Mouse (Mus musculus) G1E-ER4 (cell line): ENCODE results near the gene Fam131b. TPM values are rescaled to one million over a fixed set of nuclear protein-coding genes. Genes with fewer than 3 reads are reported as not detected.

Experiments
- GATA1 ChIP-seq: IDR thresholded peaks from one replicate; pipeline ENCODE4 v1.8.0; 2012; ENCODE audit warnings: low read length, inconsistent platforms
- polyA plus RNA-seq: library from polyadenylated mRNA; stranded (reverse); fragments of >175 nt; gene quantifications from 2 replicates; pipeline ENCODE4 v1.2.3, GENCODE M21; 2012

The Fam131b gene
- polyA plus RNA-seq, 1 experiment, result not detected

DNA sequence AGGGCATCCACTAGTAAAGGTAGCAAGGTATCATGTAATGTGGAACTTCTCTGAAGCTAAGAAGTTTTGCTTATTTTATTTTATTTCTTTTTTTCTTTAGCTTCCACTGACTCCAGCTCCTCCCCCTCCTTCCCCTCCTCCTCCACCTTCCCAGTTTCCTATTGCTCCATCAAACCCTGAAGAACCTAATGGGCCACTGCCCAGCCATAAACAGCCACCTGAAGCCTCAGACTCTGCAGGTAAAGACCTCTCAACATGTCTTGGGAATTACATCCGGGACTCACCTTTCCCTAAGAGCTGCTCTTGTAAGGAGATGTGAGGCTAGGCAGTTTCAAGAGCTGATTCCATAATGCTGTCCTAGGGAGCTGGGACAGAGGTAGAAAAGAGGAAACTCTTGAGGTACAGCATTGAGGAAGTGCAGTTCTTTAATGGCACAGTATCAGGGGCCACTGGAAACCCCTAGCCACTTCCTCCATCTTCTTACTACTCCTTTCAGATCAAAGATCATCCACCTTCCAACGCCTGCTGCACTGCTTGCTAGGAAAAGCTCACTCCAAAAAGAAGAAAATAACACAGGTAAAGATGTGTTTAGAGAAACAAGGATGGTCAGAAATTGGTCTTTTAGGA lies 13.9 kb downstream of the Fam131b start:
- no peak for TF ChIP-seq GATA1

DNA sequence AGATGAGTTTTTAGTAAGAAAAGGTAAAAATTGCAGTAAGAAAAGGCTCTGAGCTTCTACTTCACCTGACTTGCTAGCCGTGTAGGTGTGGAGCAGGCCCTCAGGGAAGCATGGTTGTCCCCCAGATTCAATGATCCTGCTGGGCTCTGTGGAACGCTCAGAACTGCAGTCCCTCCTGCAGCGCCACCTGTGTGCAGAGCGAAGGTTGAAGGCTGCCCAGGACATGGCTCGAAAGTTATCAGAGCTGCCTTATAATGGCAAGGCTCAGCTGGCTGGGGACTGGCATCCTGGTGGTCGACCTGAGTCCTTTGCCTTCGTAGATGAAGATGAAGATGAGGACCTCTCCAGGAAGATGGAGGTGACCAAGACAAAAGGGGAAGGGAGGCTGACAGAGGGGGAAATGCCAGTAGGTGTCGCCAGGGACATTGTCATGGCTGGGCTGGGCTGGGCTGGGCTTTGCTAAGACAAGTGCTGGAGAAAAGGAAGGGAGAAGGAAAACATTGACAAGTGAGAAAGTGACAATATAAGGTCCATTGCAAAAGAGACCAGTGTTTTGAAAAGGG lies 14.5 kb downstream of the Fam131b start:
- no peak for TF ChIP-seq GATA1

DNA sequence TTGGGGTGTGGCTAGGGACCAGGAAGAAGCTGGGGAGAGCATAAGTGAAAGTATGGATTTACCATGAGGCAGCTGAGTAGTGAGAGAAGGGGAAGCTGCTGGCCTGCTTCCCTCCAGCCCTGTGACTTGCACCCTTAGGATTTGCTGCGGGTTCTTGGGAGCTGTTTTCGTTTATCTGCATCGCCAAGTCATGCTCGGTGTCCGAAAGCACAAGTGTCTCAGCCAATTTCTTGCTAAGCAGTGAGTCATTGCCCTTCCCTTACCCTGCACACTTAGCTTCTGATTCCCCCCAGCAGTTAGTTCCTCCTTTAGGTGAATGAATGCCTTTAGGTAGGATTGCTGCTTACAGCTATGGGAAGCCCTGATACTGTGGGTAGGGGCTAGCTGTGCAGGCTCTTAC lies 25.1 kb downstream of the Fam131b start:
- TF ChIP-seq GATA1, result no peak

DNA sequence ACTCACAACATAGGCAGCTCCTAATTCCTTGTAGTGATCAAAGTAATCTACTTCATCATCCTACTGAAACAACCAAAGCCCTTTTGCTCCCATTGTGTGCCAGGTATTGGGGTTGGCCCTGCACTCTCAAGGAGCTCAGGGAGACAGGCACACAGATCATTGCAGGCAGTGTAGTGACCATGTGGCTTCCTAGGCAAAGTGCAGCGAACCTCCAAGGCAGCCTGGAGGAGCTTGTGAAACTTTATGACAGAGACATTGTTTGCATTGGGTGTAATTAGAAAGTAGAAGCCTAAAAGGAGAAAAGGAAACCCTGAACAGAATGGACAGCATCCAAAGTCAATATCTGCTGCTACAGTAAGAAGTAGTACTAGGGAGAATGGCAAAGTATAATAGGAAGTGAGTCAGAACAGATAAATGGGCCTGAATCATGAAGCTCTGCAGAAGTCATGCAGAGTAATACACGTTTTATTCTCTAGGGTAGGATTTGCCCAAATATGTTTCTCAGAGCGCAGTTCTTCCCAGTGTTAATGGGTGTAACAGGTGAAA lies 28.8 kb downstream of the Fam131b start:
- TF ChIP-seq GATA1, result no peak

DNA sequence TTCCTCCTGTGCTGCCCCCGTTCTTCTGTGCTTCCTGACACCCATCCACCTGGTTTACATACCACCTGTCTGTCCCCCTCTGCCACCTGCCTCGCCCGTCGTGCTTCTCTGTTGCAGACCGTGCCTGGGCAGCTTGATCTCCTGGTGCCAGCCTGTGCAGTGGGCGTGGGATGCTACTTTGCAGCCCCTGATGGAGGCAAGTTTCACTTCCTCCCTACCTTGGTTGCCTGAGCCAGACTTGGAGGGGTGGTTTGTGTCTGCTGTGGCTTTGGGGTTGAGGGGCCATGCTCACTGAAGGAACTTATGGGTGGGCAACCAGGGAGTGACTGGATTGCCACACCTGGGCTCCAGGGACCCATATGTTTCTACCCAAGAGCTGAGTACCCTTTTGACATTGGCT lies 31.1 kb downstream of the Fam131b start:
- no peak for TF ChIP-seq GATA1

DNA sequence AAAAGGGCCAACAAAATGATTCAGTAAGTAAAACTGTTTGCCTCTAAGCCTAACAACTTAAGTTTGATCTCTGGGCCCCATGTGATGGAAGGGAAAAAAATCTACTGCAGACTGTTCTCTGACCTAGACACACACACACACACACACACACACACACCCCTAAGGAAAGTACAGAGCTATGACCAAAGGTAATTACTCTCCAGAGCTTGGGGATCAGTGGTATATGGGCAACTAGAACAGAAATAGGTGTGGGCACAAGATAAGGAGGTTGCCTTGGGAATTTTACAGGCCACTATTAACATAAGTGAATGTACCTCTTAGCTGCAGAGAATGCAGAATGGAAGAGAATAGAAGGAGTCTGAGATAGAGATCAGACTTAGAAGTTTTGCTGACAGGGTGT lies 36.9 kb downstream of the Fam131b start:
- no peak for TF ChIP-seq GATA1

DNA sequence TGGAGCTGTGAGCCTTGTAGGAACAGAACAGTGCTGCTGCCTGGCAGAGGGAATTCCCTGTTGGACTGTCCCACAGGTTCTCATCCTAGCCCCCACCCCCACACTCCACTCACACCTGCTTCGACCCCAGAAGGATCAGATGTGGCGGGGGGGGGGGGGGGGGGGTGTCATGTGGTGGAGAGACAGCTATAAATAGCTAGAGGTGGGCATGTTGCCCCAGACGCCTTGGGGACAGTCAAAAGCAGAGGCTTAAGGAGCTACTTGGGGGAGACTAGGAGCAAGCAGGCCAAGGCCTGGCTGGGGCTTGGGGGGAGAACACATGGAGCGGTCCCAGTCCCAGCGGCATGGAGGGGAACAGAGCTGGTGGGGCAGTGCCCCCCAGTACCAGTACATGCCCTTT lies 38.0 kb downstream of the Fam131b start, which contains the start of gene Clcn1:
TSS of gene Clcn1 (plus strand) at position 238 of the 400 bp plus-strand sequence.
- TF ChIP-seq GATA1, result no peak

DNA sequence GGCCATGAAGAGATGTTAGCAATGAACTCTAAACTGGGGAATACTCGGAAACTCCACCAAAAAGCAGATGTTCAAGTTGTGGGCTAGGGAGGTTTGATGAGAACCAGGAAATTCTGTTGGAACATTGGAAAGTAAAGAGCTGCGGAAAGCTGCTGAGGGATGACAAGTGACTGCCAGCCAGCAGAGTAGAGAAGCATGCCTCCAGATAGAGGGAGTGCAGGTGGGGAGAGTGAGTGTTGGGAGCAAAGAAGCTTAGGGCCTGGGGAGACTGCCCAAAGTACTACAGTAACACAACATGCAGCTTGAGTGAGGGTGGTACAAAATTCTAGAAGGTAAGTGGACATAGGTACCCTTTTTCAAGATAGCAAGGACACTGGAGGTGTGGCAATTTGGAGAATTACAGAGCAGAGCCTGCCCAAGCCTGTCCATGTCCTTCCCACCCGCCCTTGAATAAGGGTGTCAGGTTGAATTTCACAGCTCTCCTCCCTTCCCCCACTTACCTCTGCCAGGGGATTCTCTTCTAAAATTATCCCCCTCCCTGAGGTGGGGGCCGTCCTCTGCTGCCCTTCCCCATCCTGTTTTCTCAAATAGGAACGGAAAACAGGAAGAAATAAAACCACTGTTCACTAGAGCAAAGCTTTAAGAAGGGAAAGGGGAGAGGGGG lies 41.4 kb downstream of the Fam131b start:
- no peak for TF ChIP-seq GATA1

DNA sequence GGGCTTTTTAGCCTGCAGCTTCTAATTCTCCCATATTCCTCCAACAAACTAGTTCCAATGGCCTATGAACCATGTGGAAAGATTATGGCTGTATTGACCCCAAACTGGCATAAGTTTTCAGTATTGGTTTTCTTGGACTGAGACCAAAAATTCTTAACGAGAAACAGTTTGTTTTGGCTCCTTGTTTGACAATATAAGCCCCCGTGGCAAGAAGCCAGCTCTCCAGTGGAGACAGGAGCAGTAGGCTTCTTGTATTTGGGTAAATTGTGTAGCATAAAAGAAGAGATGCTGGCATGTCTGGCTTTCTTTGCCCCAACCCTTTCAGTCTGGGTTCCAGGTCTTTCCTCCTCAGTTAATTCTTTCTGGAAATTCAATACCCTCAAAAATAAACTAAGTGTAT lies 48.3 kb downstream of the Fam131b start:
- no peak for TF ChIP-seq GATA1

DNA sequence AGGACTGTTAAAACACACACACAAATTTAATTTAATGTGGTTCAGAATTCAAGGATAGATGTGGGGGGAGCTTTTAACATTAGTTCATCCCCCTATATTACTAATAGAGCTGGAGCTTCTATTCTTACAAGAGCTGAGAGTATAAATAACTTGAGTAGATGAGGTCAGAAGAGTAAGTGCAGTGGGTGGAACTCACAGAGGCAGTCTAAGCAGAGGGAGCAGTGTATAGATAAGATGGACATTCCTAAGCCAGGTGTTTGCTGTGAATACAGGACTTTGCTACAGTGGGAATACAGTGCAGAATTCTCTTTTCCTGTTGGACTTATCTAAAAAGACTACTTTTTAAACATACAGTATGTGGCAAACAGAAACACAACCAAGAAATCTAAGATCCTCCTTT lies 53.6 kb downstream of the Fam131b start:
- no peak for TF ChIP-seq GATA1

DNA sequence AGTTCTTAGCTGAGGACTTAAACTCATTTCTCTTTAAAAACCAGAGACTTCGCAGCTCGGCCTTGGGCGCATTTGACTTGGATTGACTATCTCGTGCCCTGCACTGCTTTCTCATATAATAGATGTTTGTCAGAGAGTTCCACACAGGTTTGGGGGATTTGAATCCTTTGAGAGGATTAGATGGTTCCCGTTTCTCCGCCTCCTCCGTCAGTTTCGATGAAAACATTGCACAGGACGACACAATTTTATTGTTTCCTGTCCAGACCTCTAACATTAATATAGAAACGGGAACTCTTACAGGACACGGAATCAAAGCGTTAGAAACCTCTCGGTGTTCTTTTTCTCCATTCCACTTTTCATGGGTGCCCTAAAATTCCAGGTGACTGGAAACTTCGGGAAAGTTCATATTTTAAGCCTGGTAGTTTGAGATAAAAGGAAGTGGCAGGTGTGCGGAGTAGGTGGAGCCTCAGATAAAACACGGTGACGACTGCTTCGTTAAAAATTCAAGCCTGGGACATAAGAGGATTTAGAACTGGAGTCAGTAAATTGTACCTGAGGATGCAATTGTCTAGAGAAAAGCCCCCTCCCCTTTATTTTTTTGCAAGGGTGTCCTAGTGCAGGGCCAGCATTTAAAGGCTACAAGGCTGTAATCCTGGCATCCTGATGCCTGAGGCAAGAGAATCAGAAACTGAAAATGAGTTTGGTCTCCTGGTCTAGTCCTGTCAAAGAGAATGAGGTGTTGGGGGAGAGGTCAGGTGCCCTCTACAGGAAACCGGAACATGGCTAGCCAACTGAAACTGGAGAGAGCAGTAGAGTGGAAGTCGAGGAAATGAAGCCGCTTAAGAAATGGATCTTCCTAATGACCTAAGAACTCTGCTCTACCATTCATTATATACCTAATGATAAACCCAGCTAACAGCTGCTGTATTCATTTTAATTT lies 58.8 kb downstream of the Fam131b start:
- TF ChIP-seq GATA1, result no peak

Other genes with a start within 250 kb of the Fam131b start
- not detected in 2 replicates for gene Tas2r139, start 183.7 kb downstream of the Fam131b start, polyA plus RNA-seq
- gene Tas2r144, start 109.3 kb downstream of the Fam131b start, polyA plus RNA-seq, result not detected in 2 replicates
- gene Gstk1, start 78.7 kb downstream of the Fam131b start, polyA plus RNA-seq, result not detected in 2 replicates
- not detected in 2 replicates for gene Tmem139, start 62.7 kb downstream of the Fam131b start, polyA plus RNA-seq
- gene Casp2, start 59.7 kb downstream of the Fam131b start, polyA plus RNA-seq, result 4.3 and 6.7 TPM in 2 replicates
- not detected in 2 replicates for gene Clcn1, start 38.0 kb downstream of the Fam131b start, polyA plus RNA-seq
- 387 and 522 TPM in 2 replicates for gene Zyx, start 25.0 kb upstream of the Fam131b start, polyA plus RNA-seq
- not detected in 2 replicates for gene Epha1, start 48.6 kb upstream of the Fam131b start, polyA plus RNA-seq
- not detected in 2 replicates for gene Tas2r143, start 75.6 kb upstream of the Fam131b start, polyA plus RNA-seq
- gene Tas2r135, start 80.8 kb upstream of the Fam131b start, polyA plus RNA-seq, result not detected in 2 replicates
- gene Tas2r126, start 109.9 kb upstream of the Fam131b start, polyA plus RNA-seq, result not detected in 2 replicates
- not detected in 2 replicates for gene Olfr458, start 140.6 kb upstream of the Fam131b start, polyA plus RNA-seq
- not detected in 2 replicates for gene Olfr457, start 151.7 kb upstream of the Fam131b start, polyA plus RNA-seq
- not detected in 2 replicates for gene Olfr456, start 162.6 kb upstream of the Fam131b start, polyA plus RNA-seq
- not detected in 2 replicates for gene Olfr455, start 222.9 kb upstream of the Fam131b start, polyA plus RNA-seq